Mouse (Mus musculus): Measurements from ENCODE around the gene Prr19. TPM values are rescaled to one million over a fixed set of nuclear protein-coding genes. Genes with fewer than 3 reads are reported as not detected.
"Not testable (repeated sequence)": the region's sequence is repeated elsewhere in the genome, so short reads cannot be mapped to it uniquely, and the experiment has no call there.

The Prr19 gene
- polyA plus RNA-seq (2016; fragmentation: Nextera tagmentation; extraction: Ambion mirVana) = 1.4 and 1.7 TPM in 2 replicates

DNA sequence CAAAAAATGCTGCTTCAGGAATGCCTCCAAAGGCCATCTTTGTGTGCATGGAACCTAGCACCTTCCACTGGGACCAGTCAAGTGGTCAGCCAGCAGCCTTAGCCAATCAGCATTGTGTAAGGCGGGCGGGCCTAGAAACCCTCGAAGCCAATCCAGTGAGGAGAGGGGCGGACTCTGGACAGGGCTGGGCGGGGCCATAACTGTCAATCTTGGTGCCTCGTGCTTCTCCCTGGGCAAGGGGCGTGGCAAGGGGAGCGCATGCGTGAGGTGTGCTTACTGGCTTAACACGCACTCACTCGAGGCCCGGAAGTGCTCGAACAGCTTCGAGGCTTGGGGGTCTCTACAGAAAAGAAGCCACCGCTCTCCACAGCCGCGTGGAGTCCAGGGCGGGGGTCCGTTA is at the start of gene Prr19:
Gene Prr19, plus strand, starts transcription at position 349 of the 400 bp plus-strand sequence.
- DNase-seq (ENCODE audit: extremely low spot score, low spot score) = peak; percentile 66
- Histone ChIP-seq H3K4me3 (peak within 1 kb of the TSS; percentile 23; the same call in 1 of the 2 replicates), H3K4me1 (peaks cover 46% of the 10 kb centered on the region), H3K27me3 (ENCODE audit: poor library complexity, severe bottlenecking) (peaks cover 27% of the 10 kb centered on the region), H3K36me3 (replicated peaks) (peaks cover 3% of the 10 kb centered on the region), H3K9me3 (0 out of 2 replicates have a peak, but pooled peaks cover 4% of the 10 kb centered on the region), H3K27ac (0 out of 2 replicates have a peak within 1 kb of the TSS, but pooled peaks have one; percentile 8)
- WGBS = 60% methylated on average over 19 of the region's 19 CpGs

DNA sequence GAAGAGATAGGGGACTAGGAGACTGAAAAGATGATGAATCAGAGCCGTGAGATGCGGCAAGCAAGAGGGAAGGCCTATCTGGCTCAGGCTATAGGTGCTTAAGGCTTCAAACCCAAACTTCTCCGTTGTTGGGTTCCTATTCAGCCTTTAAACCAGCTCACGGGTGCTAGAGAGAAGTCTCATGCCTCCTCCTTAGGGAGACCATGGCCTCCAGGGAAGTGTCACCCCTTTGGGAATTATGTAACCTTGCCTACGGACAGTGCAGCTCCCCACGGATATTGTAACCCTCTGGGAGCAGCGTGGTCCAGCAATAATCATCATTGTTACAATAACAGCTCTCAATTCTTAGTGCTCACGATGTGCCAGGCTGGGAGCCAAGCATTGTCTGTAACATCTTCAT is 49.4 kb upstream of the Prr19 start:
- Histone ChIP-seq H3K4me1 (peaks cover 43% of the 10 kb centered on the region), H3K27ac (peak overlapping the region; percentile 98), H3K4me3 (peak overlapping the region; percentile 98), H3K9me3 (no peaks in the 10 kb centered on the region), H3K27me3 (ENCODE audit: poor library complexity, severe bottlenecking) (no peaks in the 10 kb centered on the region), H3K36me3 (replicated peaks) (peaks cover 8% of the 10 kb centered on the region)
- 18% methylated on average over 8 of the region's 8 CpGs for WGBS
- DNase-seq (ENCODE audit: extremely low spot score, low spot score) = no peak

DNA sequence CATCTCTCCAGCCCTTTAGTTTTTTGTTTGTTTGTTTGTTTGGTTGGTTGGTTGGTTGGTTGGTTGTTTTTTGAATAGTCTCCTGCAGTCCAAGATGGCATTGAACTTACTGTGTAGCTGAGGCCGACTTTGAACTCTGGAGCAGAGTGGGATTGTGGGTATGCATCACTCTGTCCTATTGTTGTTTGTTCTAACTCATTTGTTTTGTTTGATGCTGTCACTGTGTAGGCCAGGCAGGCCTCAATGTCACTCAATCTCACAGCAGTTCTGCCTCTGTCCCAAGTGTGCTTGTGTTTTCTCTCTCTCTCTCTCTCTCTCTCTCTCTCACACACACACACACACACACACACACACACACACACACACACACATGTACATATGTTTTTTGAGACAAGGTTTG is 39.3 kb upstream of the Prr19 start:
- Histone ChIP-seq H3K4me3 (no peak overlapping the region), H3K9me3 (no peaks in the 10 kb centered on the region; the same call in 1 of the 2 replicates), H3K27me3 (ENCODE audit: poor library complexity, severe bottlenecking) (peaks cover 6% of the 10 kb centered on the region; the same call in 1 of the 2 replicates), H3K36me3 (replicated peaks) (no peaks in the 10 kb centered on the region), H3K4me1 (peaks cover 21% of the 10 kb centered on the region), H3K27ac (no peak overlapping the region)
- WGBS = 75% methylated on average over 1 of the region's 1 CpGs
- no peak for DNase-seq (ENCODE audit: extremely low spot score, low spot score)

DNA sequence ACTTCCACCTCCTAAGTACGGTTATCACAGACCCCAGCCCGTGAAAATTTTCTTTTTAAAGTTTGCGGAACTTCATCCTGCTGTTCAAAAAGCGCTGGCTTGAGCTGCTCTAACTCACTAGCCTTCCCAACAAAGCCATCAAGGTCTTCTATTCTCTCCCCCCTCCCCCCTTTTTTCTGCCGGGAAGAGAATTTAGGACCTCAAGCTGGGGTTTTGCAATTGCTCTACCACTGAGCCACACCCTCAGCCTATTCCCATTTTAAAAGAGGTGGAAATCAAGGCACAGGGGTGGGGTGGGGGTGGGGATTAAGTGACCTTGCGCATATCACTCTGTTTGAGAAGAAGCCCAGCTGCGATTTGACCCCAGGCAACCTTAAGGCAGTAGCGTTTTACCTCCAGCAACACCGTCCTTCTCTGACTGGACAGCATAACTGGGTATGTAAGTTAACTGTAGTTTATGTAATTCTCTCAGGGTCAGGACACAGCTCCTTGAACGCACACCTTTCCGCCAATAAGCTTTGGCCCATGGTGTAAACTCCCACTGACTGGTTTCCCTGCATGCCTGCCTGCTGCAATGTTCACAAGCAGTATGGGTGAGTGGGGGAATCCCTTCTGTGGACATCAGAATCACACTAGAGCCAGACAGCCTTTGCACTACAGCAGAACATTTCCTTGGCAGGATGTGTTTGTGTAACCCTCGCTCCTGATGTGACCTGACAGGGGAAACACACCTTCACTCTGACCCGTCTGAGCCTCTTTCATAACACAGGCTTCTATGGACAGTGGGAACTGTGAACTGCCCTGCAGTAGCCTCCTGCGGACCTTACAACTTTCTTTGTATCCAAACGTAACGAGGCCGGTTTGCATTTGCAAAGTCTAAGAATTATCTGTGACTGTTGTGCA is 37.0 kb upstream of the Prr19 start:
- Histone ChIP-seq H3K36me3 (replicated peaks) (no peaks in the 10 kb centered on the region), H3K4me1 (peaks cover 33% of the 10 kb centered on the region), H3K9me3 (no peaks in the 10 kb centered on the region; the same call in 1 of the 2 replicates), H3K27ac (peak overlapping the region; percentile 22; the same call in 1 of the 2 replicates), H3K4me3 (peak overlapping the region; percentile 16; the same call in 1 of the 2 replicates), H3K27me3 (ENCODE audit: poor library complexity, severe bottlenecking) (peaks cover 6% of the 10 kb centered on the region; the same call in 1 of the 2 replicates)
- 23% methylated on average over 17 of the region's 17 CpGs for WGBS
- no peak for DNase-seq (ENCODE audit: extremely low spot score, low spot score)

DNA sequence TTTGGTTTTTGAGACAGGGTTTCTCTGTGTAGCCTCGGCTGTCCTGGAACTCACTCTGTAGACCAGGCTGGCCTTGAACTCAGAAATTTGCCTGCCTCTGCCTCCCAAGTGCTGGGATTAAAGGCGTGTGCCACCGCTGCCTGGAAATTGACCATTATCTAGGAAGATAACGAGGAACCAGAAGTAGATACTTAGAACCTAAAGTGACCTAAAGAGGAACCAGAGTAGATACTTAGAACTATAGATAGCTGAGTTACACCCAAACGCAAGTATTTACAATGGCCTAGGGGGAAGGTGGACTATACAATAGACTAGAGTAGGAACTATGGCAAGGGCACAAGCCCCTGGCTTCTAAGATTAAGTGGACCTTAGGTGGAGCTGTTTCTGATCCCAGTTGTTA is 35.5 kb upstream of the Prr19 start:
- H3K4me1 ChIP-seq = peaks cover 44% of the 10 kb centered on the region
- not testable (repeated sequence) for H3K9me3 ChIP-seq; H3K27ac ChIP-seq; H3K36me3 ChIP-seq (replicated peaks); H3K27me3 ChIP-seq (ENCODE audit: poor library complexity, severe bottlenecking); DNase-seq (ENCODE audit: extremely low spot score, low spot score); H3K4me3 ChIP-seq
- WGBS = 92% methylated on average over 5 of the region's 5 CpGs

DNA sequence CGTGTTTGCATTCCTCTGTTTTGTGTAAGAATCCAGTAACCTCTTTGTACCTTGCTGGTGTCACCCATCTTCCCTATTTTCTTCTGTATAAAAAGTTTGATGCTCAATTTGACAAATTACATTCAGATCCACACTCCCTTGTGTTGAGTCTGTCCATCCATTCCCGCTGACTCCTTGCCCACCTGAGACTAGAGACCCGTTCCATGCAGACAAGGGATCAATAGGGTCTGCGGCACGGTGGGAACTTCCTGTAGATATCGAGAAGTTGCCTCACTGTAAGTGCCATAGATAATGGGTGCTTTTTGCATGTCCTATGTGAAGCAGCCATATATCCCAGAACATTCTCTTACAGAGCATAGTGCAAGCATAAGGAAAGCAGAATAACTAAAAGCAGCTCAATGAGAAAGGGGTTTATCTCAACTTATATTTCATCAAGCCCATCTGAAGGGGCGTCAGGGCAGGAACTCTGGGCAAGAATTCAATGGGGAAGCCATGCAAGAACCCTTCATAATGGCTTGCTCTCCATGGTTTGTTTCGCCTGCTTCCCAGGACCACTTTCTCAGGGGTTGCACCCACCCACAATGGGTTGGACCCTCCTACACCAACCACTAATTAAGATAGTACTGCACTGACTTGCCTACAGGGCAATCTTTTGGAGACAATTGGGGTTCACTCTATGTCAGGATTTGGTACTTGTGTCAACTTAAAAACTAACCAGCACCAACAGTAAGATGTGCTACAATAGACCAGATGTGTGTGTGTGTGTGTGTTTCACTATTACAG is 34.8 kb upstream of the Prr19 start:
- Histone ChIP-seq H3K9me3 (no peaks in the 10 kb centered on the region), H3K36me3 (replicated peaks) (peaks cover 7% of the 10 kb centered on the region), H3K27me3 (ENCODE audit: poor library complexity, severe bottlenecking) (peaks cover 6% of the 10 kb centered on the region; the same call in 1 of the 2 replicates), H3K4me1 (peaks cover 45% of the 10 kb centered on the region), H3K4me3 (peak overlapping the region; percentile 86; the same call in 1 of the 2 replicates), H3K27ac (peak overlapping the region; percentile 95)
- 91% methylated on average over 8 of the region's 8 CpGs for WGBS
- no peak for DNase-seq (ENCODE audit: extremely low spot score, low spot score)

- Histone ChIP-seq H3K27ac (peak within 1 kb of the TSS; percentile 95), H3K4me1 (peaks cover 45% of the 10 kb centered on the region), H3K36me3 (replicated peaks) (peaks cover 17% of the 10 kb centered on the region), H3K27me3 (ENCODE audit: poor library complexity, severe bottlenecking) (peaks cover 6% of the 10 kb centered on the region; the same call in 1 of the 2 replicates), H3K4me3 (peak within 1 kb of the TSS; percentile 86), H3K9me3 (no peaks in the 10 kb centered on the region)
- peak; percentile 99 for DNase-seq (ENCODE audit: extremely low spot score, low spot score)
- WGBS = under 1% methylated on average over 29 of the region's 29 CpGs
Observed at GRCm38 (mm10) chr7:25267301-25267750, 33.9 kb upstream of the Prr19 start, which contains the start of gene Cic. Gene Cic (plus strand): TSS chr7:25267704.

- peak; percentile 98 for DNase-seq (ENCODE audit: extremely low spot score, low spot score)
- peak overlapping the region; percentile 95 for H3K27ac ChIP-seq
- H3K36me3 ChIP-seq (replicated peaks) = peaks cover 22% of the 10 kb centered on the region
- peaks cover 45% of the 10 kb centered on the region for H3K4me1 ChIP-seq
- H3K27me3 ChIP-seq (ENCODE audit: poor library complexity, severe bottlenecking) = peaks cover 6% of the 10 kb centered on the region; the same call in 1 of the 2 replicates
- peak overlapping the region; percentile 86 for H3K4me3 ChIP-seq
- H3K9me3 ChIP-seq = no peaks in the 10 kb centered on the region
- WGBS = under 1% methylated on average over 33 of the region's 33 CpGs
Observed at GRCm38 (mm10) chr7:25267751-25268463, 33.3 kb upstream of the Prr19 start.

GRCm38 (mm10) chr7:25268588-25268987 is 32.6 kb upstream of the Prr19 start:
- Histone ChIP-seq H3K9me3 (no peaks in the 10 kb centered on the region), H3K4me3 (peak overlapping the region; percentile 86), H3K36me3 (replicated peaks) (peaks cover 29% of the 10 kb centered on the region), H3K27ac (peak overlapping the region; percentile 95), H3K27me3 (ENCODE audit: poor library complexity, severe bottlenecking) (peaks cover 6% of the 10 kb centered on the region; the same call in 1 of the 2 replicates), H3K4me1 (peaks cover 49% of the 10 kb centered on the region)
- 6% methylated on average over 7 of the region's 7 CpGs for WGBS
- DNase-seq (ENCODE audit: extremely low spot score, low spot score) = no peak

DNA sequence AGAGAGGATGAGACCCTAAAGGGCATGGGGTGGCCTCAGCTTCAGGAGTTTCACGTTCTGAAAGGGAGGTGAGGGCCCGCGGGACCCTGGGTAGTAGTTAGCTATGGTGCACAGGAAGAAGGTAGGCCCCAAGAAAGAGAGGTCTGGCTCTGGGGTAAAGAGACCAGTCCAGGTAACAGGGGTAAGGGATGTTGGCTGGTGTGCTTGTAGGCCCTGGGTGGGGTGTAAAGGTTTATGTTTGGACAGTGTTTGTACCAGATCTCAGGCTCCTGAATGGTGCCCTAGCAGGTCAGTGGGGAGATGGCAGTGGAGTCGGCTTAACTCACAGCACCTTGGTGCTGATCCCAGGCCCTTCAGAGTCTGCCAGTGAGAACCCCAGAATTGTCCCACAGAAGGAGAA is 32.2 kb upstream of the Prr19 start:
- peaks cover 6% of the 10 kb centered on the region; the same call in 1 of the 2 replicates for H3K27me3 ChIP-seq (ENCODE audit: poor library complexity, severe bottlenecking)
- no peak for DNase-seq (ENCODE audit: extremely low spot score, low spot score)
- WGBS = 50% methylated on average over 4 of the region's 4 CpGs
- peaks cover 46% of the 10 kb centered on the region for H3K4me1 ChIP-seq
- peaks cover 31% of the 10 kb centered on the region for H3K36me3 ChIP-seq (replicated peaks)
- H3K9me3 ChIP-seq = no peaks in the 10 kb centered on the region
- H3K27ac ChIP-seq = peak overlapping the region; percentile 95
- H3K4me3 ChIP-seq = peak overlapping the region; percentile 86

DNA sequence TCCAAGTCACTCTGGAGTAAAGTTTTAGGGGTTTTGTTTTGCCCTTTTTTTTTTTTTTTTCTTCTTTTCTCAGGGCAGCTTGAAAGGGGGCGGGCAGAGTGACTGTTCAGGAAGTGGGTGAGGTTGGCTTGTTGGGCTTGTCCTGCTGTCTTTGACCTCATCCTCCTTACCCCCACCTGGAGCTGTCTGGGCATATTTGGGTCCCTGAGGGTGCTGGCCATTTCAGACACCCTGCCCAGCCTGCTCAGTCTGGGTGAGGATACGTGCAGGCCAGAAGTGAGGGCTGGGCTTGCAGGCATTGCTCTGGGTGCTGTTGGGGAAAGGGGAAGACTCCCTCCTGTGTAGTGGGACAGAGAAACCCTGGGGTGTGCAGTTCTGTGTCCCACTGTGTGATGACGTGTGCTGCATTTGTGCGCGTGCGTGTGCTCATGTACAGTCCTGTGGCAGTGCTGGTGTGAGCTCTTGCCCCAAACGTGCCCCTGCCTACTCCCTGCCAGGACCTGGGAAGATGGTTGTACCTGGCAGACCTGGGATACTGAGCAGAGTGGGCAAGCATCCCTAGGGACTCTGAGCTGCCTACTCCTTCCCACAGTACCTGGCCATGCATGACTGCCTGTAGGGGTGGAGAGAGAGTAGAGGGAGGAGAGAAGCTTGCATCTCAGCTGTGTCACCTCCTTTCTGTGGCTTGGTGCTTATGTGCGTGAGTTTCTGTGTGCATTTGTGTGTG is 31.5 kb upstream of the Prr19 start:
- Histone ChIP-seq H3K27ac (peak overlapping the region; percentile 95), H3K36me3 (replicated peaks) (peaks cover 31% of the 10 kb centered on the region), H3K27me3 (ENCODE audit: poor library complexity, severe bottlenecking) (peaks cover 2% of the 10 kb centered on the region; the same call in 1 of the 2 replicates), H3K4me1 (peaks cover 44% of the 10 kb centered on the region), H3K4me3 (peak overlapping the region; percentile 86; the same call in 1 of the 2 replicates), H3K9me3 (no peaks in the 10 kb centered on the region)
- 84% methylated on average over 8 of the region's 8 CpGs for WGBS
- DNase-seq (ENCODE audit: extremely low spot score, low spot score) = no peak
